Mouse (Mus musculus): Measurements from ENCODE around the gene Zswim9. TPM values are rescaled to one million over a fixed set of nuclear protein-coding genes. Genes with fewer than 3 reads are reported as not detected.
"Not testable (repeated sequence)": the region's sequence is repeated elsewhere in the genome, so short reads cannot be mapped to it uniquely, and the experiment has no call there.

Zswim9 gene
- 1 to 10 TPM; 5.9 to 6.4 TPM for total RNA-seq (2021)
- long read RNA-seq, experiment 1, partial matches to known transcripts = 2 of 4 reads
- long read RNA-seq, experiment 1, other reads (novel, unspliced or antisense) = 1 of 4 reads
- long read RNA-seq, experiment 2, partial matches to known transcripts = 1 of 2 reads
- long read RNA-seq, experiment 2, other reads (novel, unspliced or antisense) = 1 of 2 reads

DNA sequence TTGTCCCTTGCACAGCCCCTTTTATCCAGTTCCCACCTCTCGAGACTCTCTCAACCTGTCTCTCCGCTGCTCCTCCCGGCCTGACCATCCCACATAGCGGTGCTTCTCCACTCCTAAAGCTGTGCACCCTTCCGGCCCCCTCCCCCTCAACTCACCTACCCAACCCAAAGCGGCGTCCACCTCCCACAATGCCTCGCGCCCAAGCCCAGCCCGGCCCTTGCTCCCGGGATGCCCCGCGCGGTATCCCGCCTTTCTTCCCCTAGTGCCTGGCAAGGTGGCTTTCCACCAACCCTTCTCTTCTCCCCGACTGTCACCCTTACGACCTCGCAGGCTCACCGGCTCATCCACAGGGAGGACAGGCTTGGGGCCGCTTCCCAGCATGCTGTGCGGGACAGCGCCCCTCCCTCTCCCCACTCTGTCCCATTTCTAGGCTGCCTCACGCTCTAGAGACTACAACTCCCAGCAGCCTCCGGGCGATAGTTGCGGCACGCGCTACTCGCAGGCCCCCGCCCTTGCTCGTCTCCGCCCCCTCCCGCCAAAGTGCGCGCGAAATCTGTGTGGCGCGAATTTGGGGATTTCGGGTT, at the start of gene Zswim9:
Gene Zswim9, minus strand, starts transcription at position 414 of the 584 bp plus-strand sequence.
- peak; percentile 88 to 94 for DNase-seq
- intact Hi-C loops (cut with DNase I) = loop anchor here (5.0 kb wide), 1 partner anchor 226 kb away; the partner anchor contains the start of gene Mzf1

DNA sequence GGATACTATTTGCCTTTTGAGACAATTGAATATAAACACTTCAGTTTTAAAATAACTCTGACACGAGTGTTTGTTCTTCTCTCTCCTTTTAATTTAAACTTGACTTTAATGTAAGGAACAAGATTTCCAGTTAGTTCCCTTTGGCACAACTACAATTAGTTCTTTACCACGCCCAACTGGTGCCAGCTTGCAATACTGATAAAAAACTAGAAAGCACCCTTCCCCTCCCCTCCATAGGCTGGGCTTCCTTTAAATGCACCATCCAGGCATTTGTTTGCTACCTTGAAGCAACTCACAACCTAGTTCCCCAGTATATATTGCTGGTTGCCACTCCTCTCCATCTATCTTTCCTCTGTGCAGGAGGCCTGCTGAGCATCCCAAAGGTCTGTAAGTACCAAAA, 45.8 kb upstream of the Zswim9 start, which contains the start of gene Pla2g4c:
Gene Pla2g4c, plus strand, starts transcription at position 340 of the 400 bp plus-strand sequence.
- no peak for DNase-seq
- intact Hi-C loops (cut with DNase I) = no loop called here

DNA sequence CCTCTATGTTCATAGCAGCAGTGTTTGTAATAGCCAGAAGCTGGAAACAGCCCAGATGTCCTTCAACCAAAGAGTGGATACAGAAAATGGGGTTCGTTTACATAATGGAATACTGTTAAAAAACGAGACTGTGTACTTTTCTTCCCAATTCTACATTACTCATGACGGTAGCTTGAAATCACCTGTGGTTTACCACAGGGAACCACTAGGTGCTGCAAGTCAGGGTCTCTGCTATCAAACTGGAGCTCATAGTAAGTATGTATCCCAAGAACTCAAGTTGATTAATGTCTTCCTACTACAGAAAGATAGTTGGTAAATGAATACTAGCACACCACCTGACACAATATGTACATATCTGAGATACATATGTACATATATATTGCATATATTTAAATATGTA, 42.9 kb upstream of the Zswim9 start:
- no peak for DNase-seq
- intact Hi-C loops (cut with DNase I) = no loop called here

DNA sequence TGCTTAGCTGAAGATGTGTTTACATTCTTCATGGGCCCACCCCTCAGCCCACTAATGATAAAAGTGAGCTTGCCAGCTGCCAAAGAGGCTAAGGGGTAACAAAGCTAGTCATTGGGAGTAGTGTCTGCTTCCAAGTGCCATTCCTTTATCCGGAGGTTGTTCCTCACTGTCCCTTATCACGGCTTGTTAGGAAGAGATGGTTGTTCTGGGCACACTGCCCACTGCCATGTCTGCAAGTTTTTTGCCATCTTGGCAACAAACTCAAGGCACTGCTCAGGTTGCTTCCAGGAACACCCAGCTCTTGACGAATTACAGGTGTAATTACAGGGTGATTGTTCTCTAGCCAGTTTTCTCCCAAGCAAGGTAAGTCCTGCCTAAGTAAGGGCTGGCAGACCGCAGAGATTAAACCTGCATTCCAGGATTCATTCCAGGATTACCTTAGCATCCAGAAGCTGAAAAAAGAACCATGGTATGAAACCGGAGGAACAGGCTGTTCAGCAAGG, 35.6 kb upstream of the Zswim9 start:
- intact Hi-C loops (cut with DNase I) = no loop called here

DNA sequence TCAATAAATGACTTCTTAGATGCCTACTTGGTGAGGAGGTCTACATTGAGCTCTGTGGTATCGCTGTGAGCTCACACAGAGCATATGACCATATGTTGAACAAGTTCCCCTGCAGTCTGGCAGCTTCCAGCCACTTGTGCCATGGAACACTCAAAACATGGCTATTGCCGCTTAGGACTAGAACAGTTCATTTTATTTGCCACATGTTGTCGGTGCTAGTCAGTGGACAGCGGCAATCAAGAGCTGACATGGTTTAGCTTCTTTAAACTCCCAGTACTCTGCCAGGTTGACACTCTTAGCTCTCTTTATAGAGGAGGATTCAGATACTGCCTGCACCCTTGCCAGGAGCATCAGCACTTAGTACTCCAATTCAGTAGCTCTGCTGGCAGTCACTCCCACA, 32.9 kb upstream of the Zswim9 start:
- DNase-seq = no peak
- intact Hi-C loops (cut with DNase I) = no loop called here

More for the DNA sequence above, 35.6 kb upstream of the Zswim9 start:
- peak in 1 of 2 experiments; percentile 9 for DNase-seq

DNA sequence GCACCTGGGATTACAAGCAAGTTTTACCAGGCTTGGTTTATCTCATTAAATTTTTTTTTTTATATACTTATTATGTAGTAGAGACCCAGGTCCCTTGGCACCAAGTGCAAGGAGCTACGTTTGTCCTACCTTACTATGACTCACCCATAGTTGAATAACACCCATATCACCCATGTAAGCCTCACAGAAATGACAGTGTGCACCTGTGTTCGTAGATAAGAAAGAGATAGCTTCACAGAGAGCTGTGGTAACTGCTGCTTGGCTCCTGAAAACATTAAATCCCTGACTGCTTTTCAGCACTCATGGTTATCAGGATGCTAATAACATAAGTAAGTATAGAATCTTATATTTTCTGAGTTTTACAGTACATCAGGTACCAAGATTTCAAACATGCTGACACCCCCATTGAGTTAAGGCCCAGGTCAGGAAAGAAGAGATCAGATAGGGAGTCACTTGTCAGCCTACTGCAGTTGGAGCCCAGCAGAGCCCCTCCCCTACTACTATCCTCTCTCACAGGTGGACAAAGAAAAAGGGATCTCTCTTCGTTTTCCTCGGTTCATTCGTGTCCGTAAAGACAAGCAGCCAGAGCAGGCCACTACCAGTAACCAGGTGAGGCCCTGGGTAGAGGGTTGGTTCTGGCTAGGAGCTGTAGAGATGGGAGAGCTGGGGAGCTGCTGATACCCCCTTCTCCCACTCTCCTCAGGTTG, 32.1 kb upstream of the Zswim9 start:
- DNase-seq = no peak
- intact Hi-C loops (cut with DNase I) = no loop called here

DNA sequence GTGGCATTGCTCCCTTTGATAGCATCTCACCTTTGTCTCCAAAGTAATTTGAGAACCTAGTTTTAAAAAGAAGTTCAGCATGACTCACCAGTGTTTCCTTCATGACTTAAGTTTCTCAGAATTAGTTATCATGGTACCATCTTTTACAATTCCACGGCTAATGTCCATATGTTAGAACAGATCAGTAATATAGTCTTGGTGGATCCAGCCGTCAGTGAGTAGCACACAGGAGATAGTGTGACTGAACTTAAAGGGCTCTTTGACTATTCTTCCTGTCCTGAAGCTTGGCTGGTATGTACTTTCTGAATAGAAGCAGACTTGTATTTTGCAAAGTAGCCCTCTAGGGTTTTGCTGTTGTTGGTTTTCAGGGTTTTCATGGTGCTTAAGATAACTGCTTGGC, 30.9 kb upstream of the Zswim9 start:
- no peak for DNase-seq
- intact Hi-C loops (cut with DNase I) = no loop called here

DNA sequence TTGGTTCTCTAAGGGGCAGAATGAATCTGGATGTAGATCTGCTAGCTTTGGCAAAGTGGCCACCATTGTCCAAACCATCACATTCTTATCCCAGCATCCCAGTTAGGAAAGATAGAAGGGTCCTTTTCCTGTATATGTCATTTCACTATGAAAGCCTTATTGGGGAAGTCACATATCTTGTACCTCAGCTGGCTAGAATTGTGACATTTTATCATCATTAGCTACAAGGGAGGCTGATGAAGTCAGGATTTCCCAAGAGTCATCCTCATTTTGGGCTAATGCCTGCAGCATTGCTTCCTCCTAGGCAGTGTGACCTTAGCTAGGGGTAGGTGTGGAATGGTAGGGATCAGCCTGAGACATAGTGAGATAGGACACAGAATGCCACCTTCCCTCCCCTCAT, 24.9 kb upstream of the Zswim9 start:
- no peak for DNase-seq
- intact Hi-C loops (cut with DNase I) = no loop called here

DNA sequence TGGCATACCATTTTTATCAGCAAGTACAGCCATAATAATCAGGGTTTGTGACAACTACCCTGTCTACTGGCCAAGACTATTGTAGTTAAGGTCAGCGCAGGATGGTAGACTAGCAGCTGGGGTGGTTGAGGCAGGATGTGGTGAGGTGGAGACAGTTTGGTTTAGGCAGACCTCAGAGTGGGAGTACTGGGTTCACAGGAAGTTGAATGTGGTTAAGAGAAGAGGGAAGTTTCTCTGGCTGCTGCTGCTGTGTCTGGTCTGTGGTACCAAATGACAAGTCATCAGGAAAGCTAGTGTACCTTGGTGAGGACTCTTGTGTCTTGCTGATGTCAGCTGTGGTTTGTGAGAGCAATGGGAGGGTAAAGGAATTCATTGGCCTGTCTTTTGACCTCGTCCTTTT, 24.3 kb upstream of the Zswim9 start:
- intact Hi-C loops (cut with DNase I) = no loop called here
- DNase-seq = no peak

DNA sequence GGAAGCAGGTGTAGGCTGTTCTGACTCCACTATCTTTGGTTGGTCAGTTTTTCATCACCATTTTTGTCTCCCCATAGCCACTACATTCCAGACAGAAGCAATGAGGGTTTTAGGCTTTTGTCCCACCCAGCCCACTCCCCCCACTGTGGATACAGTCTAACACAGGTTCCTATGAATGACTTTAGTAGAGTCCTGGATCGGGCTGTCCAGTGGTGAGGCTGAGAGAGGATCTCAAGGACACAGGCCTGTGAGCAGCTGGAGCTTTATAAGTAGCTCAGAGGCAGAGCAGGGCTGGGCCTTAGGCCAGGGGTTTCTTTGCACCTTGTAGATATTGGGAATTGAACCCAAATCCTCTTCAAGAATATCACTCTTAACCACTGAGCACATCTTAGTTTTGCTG, 23.1 kb upstream of the Zswim9 start:
- intact Hi-C loops (cut with DNase I) = no loop called here

DNA sequence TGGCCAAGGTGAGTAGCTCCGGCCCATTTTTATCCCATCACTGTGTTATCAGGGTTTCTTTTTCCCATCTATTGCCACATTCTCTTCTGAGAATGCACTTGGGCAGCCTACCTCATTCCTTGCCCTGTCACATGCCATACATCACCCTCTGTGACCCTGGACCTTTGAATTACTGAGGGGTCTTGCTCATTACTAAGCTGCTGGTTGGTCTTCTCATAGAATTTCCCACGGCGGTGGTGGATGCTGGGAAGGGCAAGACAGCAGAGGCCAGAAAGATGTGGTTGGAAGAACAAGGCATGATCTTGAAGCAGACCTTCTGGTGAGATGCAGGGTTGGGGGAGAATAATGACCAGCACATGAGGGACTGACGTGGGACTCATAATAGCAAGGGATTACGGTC, 20.3 kb upstream of the Zswim9 start:
- intact Hi-C loops (cut with DNase I) = no loop called here
- DNase-seq = no peak

More for the DNA sequence above, 23.1 kb upstream of the Zswim9 start:
- no peak for DNase-seq

DNA sequence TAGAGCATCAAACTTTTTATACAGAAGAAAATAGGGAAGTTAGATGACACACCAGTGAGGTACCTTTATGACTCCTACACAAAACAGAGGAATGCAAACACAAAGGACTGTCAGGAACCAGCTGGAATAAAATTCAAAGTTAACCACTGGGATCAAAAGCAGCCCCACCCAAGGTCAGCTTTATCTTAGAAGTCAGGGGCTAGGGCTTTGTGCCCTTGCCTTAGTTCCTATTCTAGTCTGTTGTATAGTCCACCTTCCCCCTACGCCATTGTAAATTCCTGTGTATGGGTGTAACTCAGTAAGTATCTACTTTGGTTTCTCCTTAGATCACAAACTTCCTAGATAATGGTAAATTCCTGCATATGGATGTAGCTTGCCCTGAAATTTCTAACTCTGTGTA, 19.1 kb upstream of the Zswim9 start:
- intact Hi-C loops (cut with DNase I) = no loop called here
- no peak for DNase-seq

DNA sequence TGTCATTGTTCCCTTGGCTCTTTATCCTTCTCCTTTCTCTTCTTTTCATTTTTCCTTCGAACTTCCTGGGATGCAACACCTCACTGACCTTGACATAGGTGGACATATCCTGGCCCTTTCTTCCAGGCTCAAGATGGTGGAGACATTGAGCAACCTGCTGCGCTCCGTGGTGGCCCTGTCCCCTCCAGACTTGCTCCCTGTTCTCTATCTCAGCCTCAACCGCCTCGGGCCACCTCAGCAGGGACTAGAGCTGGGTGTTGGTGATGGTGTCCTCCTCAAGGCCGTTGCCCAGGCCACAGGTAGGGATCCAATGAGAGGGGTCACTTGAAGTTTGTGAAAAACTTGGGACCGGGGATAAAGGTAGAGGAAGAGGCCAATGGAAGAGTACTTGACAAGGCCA, 16.7 kb upstream of the Zswim9 start:
- intact Hi-C loops (cut with DNase I) = no loop called here

DNA sequence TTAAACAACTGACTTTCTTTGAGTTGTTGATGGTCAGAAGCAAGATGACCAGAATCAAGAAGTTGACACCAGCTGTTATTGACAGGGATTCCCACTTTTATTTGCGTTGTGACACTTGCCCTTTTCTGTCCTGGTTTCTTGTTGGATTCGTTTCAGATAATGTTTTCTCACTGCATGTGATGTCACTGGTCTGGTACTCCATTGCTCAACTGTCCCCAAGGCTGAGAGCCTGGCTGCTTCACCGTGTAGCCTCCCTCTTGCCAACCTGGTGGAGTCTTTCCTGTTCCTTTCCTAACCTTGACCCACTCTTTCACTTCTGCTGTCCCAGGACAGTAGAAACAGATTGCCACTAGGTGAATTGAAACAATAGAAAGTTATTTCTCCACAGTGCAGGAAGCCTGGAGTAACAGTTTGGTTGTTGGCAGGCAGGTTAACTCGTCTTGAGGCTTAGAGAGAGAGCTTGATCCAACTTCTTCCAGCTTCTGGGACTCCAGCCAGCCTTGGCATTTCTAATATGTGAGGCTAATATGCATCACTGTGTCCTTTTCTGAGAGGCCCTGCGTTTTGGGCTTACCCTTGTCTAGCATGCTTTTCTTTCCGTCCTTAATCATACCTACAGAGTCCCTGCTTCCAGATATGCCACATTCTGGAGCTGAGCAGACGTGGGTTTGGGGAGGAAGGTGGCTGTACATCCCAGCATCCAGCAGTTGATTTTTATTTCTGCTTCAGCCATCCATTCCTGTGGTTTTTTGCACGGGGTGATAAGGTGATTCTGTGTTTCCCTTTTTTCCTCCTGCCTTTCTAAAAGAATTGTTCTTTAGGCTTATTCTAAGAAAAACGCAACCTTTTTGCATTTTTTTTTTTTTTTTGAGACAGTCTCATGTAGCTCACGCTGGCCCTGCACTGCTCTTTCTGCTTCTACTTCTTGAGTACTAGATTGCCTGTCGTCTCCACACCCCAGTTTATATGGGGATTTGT, 15.6 kb upstream of the Zswim9 start:
- DNase-seq = peak in 1 of 2 experiments; percentile 15
- intact Hi-C loops (cut with DNase I) = no loop called here

More for the DNA sequence above, 16.7 kb upstream of the Zswim9 start:
- DNase-seq = no peak

DNA sequence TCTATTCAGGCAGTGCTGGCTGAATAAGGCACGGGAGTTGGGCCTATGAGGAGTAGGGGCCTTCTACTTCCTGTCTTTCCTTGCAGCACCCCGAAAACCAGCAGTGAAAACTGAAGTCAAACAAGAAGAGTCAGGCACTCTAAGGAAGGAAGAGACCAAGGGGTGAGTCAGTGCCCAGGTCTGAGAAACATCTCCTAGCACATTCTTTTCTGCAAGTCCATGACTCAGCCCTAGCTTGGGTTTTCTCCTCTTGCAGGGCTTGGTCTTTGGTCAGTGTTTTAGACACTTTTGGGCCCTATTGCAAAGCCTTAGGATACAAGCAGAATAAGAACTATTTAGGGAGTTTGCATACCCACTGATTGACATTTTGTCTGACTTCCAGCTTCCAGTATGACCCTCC, 12.8 kb upstream of the Zswim9 start:
- intact Hi-C loops (cut with DNase I) = no loop called here
- no peak for DNase-seq

DNA sequence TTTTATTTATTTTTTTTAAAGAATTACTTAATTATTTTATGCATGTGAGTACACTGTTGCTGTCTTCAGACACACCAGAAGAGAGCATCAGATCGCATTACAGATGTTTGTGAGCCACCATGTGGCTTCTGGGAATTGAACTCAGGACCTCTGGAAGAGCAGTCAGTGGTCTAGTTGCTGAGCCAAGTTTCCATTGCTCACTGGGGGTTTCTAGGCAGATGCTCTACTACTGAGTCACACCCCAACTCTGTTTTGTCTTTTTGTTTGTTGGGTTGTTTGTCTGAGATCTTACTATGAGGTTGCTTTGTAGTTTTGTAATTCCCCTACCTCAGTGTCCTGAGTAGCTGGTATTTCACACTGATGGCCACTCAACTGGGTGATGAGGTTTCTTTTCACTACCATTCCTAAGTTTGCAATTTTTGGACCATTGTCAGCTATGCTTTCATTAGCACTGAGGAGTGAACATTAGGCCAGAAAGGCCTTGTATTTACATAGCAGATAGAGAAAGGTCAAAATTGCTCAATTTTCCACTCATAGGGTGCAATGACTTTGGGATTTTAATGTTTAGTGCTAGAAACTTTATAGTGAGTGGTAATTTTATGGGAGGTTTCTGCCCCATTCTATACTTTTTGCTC, 11.6 kb upstream of the Zswim9 start:
- DNase-seq = no peak
- intact Hi-C loops (cut with DNase I) = no loop called here

DNA sequence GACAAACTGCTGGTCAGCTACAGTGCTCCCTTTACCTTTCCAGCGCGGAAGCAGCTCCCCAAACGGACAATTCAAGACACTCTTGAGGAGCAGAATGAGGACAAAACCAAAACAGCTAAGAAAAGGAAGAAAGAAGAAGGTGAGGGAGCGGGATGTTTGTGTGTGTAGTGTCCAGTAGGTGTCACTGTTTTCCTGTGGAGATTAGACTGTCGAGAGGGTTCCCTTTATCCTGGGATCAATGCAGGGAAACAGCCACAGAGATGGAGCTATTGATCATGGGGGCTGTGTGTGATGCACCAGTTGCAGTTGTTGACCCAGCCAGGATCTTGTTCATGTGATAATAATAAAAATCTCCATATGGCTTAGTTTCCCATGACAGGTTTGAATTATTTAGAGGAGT, 10.1 kb upstream of the Zswim9 start:
- intact Hi-C loops (cut with DNase I) = loop anchor here (5.0 to 10.0 kb wide), 3 partner anchors 224 to 1029 kb away; no protein-coding TSS in a partner anchor
- no peak for DNase-seq

DNA sequence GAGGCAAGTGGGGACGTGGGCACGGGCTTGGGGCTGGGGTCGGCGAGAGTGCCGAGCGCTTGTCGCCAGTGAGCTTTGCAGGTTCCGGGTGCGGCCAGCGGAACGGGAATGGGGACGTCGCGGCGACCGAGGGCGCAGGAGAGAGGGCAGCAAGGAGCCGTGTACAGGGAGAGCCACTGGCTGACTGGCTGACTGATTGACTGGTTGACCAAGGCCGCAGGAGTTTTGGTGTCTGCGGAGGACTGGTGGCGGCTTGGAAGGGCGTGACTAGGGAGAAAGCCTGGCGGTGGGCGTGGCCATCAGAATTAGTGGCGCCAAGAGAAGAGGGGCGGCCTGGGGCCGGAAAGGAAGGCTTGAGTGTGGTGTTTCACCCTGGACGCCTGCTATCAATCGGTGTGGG, 436 bp upstream of the Zswim9 start:
- not testable (repeated sequence) for DNase-seq
- intact Hi-C loops (cut with DNase I) = loop anchor here (5.0 kb wide), 1 partner anchor 227 kb away; the partner anchor contains the start of gene Mzf1

DNA sequence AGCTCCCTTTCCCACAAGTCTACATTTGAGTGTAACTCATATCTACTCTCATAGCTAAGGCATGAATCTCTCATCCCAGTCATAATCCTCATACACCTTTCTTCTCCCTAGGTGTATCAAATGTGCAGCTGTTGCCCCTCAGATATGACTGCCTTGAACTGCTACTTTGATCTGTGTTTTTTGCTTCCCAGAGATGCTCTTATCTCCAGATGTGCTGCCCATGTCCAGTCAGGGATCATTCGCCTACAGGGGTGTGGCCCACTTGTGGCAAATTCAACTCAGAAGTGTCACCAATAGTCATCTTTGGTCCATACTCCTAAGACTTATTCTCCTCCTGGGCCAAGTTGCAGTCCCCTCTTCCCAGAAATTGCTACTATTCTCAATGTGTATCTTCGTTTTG, 688 bp downstream of the Zswim9 start:
- DNase-seq = no peak

DNA sequence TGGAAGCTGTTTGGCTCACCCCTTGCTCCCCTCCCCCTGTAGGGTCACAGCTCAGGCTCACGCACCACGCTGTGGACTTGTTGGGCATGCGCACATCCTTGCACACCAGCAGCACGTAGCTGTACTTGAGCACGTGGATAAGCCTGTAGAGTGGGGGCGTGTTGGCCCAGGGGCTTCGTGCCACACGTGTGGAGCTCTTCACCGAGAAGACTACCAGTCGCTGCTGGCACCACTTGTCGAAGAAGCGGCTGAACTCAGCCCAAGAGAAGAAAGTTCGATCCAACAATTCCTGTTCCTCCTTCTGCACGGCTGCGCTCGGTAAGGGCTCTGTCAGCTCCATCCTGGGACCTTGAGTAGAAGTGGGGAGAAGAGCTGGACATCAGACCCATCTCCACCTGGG, 1.4 kb downstream of the Zswim9 start, which contains the start of gene Lig1:
Gene Lig1, plus strand, starts transcription at position 203 of the 400 bp plus-strand sequence.
- no peak for DNase-seq
- intact Hi-C loops (cut with DNase I) = loop anchor here (5.0 kb wide), 1 partner anchor 225 kb away; the partner anchor contains the start of gene Mzf1

More for the DNA sequence above, 688 bp downstream of the Zswim9 start:
- intact Hi-C loops (cut with DNase I) = loop anchor here (5.0 kb wide), 1 partner anchor 226 kb away; the partner anchor contains the start of gene Mzf1
